Mouse (Mus musculus): Measurements from ENCODE around the gene Slc43a1.

DNA sequence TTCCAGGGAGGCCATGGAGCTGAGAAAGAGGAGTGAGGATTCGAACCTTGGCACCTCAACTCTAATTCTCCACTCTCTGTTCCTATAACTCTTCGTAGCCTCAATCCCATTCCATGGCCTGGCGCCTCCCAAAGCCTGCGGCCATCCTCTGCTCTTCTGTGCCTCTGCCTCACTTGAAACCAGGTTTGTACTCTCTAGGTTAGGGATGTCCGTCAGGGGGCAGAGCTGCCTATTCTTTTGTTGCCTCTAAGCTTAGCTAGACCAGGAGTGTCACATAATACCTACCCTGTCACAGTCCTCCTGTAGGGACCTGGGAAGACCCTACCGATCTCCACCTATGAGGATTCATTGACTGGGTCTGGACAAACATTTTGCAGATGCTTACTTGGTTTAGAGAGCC lies 26.0 kb upstream of the Slc43a1 start:
- TF ChIP-seq CTCF (IDR thresholded peaks at IDR 0.05; ENCODE audit: borderline replicate concordance, insufficient read depth, low read length) (no peak), POLR2A (IDR thresholded peaks at IDR 0.05; ENCODE audit: low read depth, low read length) (no peak)
